Mouse (Mus musculus) telencephalon, adult 2 months (tissue): Measurements from ENCODE around the gene Olfr1280.

Experiments
- DNase-seq: peaks from one replicate; pipeline ENCODE4 v3.0.0-alpha.2; 2011; ENCODE audit warnings: low read depth, low spot score

Gene Olfr1280

GRCm38 (mm10) chr2:111313717-111314116 is at the start of gene Olfr1280:
Gene Olfr1280 (plus strand): TSS chr2:111314017.
- no peak for DNase-seq

GRCm38 (mm10) chr2:111274006-111274405 is 39.8 kb upstream of the Olfr1280 start, which contains the start of gene Olfr1277:
Gene Olfr1277 (minus strand): TSS chr2:111274106.
- DNase-seq: no peak

- no peak for DNase-seq
Observed at GRCm38 (mm10) chr2:111289836-111290235, 24.0 kb upstream of the Olfr1280 start, which contains the start of gene Olfr1278. Gene Olfr1278 (plus strand): TSS chr2:111290136.

- DNase-seq: no peak
Observed at GRCm38 (mm10) chr2:111298541-111298940, 15.3 kb upstream of the Olfr1280 start.

GRCm38 (mm10) chr2:111300374-111300773 is 13.4 kb upstream of the Olfr1280 start, which contains the start of gene Olfr1279:
Gene Olfr1279 (plus strand): TSS chr2:111300635.
- DNase-seq: peak; percentile 34

- DNase-seq: no peak
Observed at GRCm38 (mm10) chr2:111326220-111326619, 12.4 kb downstream of the Olfr1280 start, which contains the start of gene Olfr1281. Gene Olfr1281 (plus strand): TSS chr2:111326520.

- peak; percentile 0 for DNase-seq
Observed at GRCm38 (mm10) chr2:111333721-111334120, 19.9 kb downstream of the Olfr1280 start.

- no peak for DNase-seq
Observed at GRCm38 (mm10) chr2:111335976-111336375, 22.2 kb downstream of the Olfr1280 start, which contains the start of gene Olfr1282. Gene Olfr1282 (minus strand): TSS chr2:111336076.

- no peak for DNase-seq
Observed at GRCm38 (mm10) chr2:111366490-111366889, 52.7 kb downstream of the Olfr1280 start, which contains the start of gene Olfr1283. Gene Olfr1283 (plus strand): TSS chr2:111366790.

- DNase-seq: no peak
Observed at GRCm38 (mm10) chr2:111375222-111375621, 61.4 kb downstream of the Olfr1280 start, which contains the start of gene Olfr1284. Gene Olfr1284 (plus strand): TSS chr2:111375522.
